Mouse (Mus musculus) lung, adult 2 months (tissue): Measurements from ENCODE around the gene Slc22a14.

Source experiments
- CTCF ChIP-seq: fragments of 200-500 bp; IDR thresholded peaks from 2 replicates; pipeline ENCODE4 v1.5.1; 2011; ENCODE audit warnings: mild to moderate bottlenecking, low read length, control low read depth; ENCODE audit not compliant: insufficient read depth
- POLR2A ChIP-seq: fragments of 200-500 bp; IDR thresholded peaks from 2 replicates; pipeline ENCODE4 v1.6.1; 2011; ENCODE audit warnings: low read depth, mild to moderate bottlenecking, control low read depth, low read length, borderline replicate concordance; ENCODE audit errors: extremely low read depth

GRCm38 (mm10) chr9:119146098-119146770 is 219.1 kb downstream of the Slc22a14 start:
- TF ChIP-seq POLR2A: no peak
- TF ChIP-seq CTCF: no peak
